ENCODE assay signal across 8 mouse cellular contexts in genomic region chr19:6978639-6978974, GRCm38 (mm10). TPM values are rescaled to one million over a fixed set of nuclear protein-coding genes. Genes with fewer than 3 reads are reported as not detected.
DNase-seq lines count a peak whose midpoint lies in the region; ATAC-seq and TF ChIP-seq lines count a peak whose summit lies in the region.

No protein-coding gene starts in this region.

- WGBS in heart, adult 2 months = 43% methylated on average over 3 of the region's 3 CpGs
- WGBS in forebrain, postnatal 0 days = 37% methylated on average over 3 of the region's 3 CpGs
- WGBS in liver, embryonic 16.5 days (ENCODE audit: insufficient replicate concordance) = 33% methylated on average over 3 of the region's 3 CpGs

- H3K9ac ChIP-seq in heart, adult 2 months (ENCODE audit: low read depth, low read length) = no peak overlapping the region
- 0 out of 2 replicates have a peak overlapping the region, but pooled peaks have one; percentile 74 for H3K9ac ChIP-seq in forebrain, postnatal 0 days
- H3K9ac ChIP-seq in liver, embryonic 16.5 days (ENCODE audit: low read depth, low read length) = peak overlapping the region; percentile 81; the same call in 1 of the 2 replicates

- TF ChIP-seq CTCF in heart, adult 2 months (IDR thresholded peaks at IDR 0.05) = no peak
- TF ChIP-seq CTCF in E14TG2a.4 (conservative IDR thresholded peaks at IDR 0.05; ENCODE audit: low read length) = no peak
- no peak for TF ChIP-seq CTCF in forebrain, postnatal 0 days (IDR thresholded peaks at IDR 0.05; ENCODE audit: low read depth)

- no peak for TF ChIP-seq EP300 in heart, adult 2 months (IDR thresholded peaks at IDR 0.05; ENCODE audit: insufficient read depth, low read depth, low read length)

- H3K36me3 ChIP-seq in heart, adult 2 months (ENCODE audit: control insufficient read depth, insufficient read depth, low read length) = no peaks in the 10 kb centered on the region
- peaks cover 54% of the 10 kb centered on the region for H3K36me3 ChIP-seq in E14TG2a.4 (ENCODE audit: insufficient read depth, low read length)
- peaks cover 17% of the 10 kb centered on the region for H3K36me3 ChIP-seq in forebrain, postnatal 0 days (ENCODE audit: insufficient read depth)
- peaks cover 4% of the 10 kb centered on the region for H3K36me3 ChIP-seq in liver, embryonic 16.5 days (ENCODE audit: control insufficient read depth, insufficient read depth)

- TF ChIP-seq POLR2A in heart, adult 2 months (IDR thresholded peaks at IDR 0.05; ENCODE audit: insufficient read depth, low read depth, low read length) = no peak

- no peaks in the 10 kb centered on the region for H3K79me2 ChIP-seq in heart, adult 2 months (replicated peaks; ENCODE audit: control insufficient read depth, insufficient read depth, low read length)

- no peaks in the 10 kb centered on the region for H3K27me3 ChIP-seq in heart, adult 2 months (ENCODE audit: control insufficient read depth, insufficient read depth, low read length)
- H3K27me3 ChIP-seq in E14TG2a.4 (ENCODE audit: insufficient read depth, low read length) = no peaks in the 10 kb centered on the region
- no peaks in the 10 kb centered on the region for H3K27me3 ChIP-seq in forebrain, postnatal 0 days (ENCODE audit: insufficient read depth, low read length)
- H3K27me3 ChIP-seq in liver, embryonic 16.5 days (ENCODE audit: control insufficient read depth, insufficient read depth, low read depth, low read length) = no peaks in the 10 kb centered on the region

- peak overlapping the region; percentile 77 for H3K4me2 ChIP-seq in forebrain, postnatal 0 days (ENCODE audit: low read depth)
- H3K4me2 ChIP-seq in liver, embryonic 16.5 days (ENCODE audit: low read depth, low read length) = peak overlapping the region; percentile 96

- peaks cover 3% of the 10 kb centered on the region; the same call in 1 of the 2 replicates for H3K4me1 ChIP-seq in heart, adult 2 months (ENCODE audit: control insufficient read depth, insufficient read depth, low read length)
- peaks cover 64% of the 10 kb centered on the region for H3K4me1 ChIP-seq in E14TG2a.4 (replicated peaks; ENCODE audit: low read depth, low read length)
- peaks cover 9% of the 10 kb centered on the region for H3K4me1 ChIP-seq in forebrain, postnatal 0 days (ENCODE audit: insufficient read depth)
- H3K4me1 ChIP-seq in liver, embryonic 16.5 days (ENCODE audit: control insufficient read depth, low read depth, low read length) = peaks cover 57% of the 10 kb centered on the region

- H3K4me3 ChIP-seq in heart, adult 2 months = peak overlapping the region; percentile 95; the same call in 1 of the 2 replicates
- peak overlapping the region; percentile 91 for H3K4me3 ChIP-seq in E14TG2a.4 (replicated peaks; ENCODE audit: low read length)
- no peak overlapping the region for H3K4me3 ChIP-seq in forebrain, postnatal 0 days (ENCODE audit: low read depth, low read length)
- H3K4me3 ChIP-seq in liver, embryonic 16.5 days (ENCODE audit: low read depth, low read length) = peak overlapping the region; percentile 88

- ATAC-seq in forebrain, postnatal 0 days = no peak
- no peak for ATAC-seq in liver, embryonic 16.5 days (ENCODE audit: low read depth)

- no peak for DNase-seq in heart, adult 2 months
- DNase-seq in heart, postnatal 14 days = no peak
- no peak for DNase-seq in forebrain, postnatal 0 days
- DNase-seq in frontal cortex, postnatal 25 days (ENCODE audit: low spot score in 2 of 2) = no peak
- DNase-seq in layer of hippocampus, adult 9-11 months = no peak
- DNase-seq in lung, postnatal 36 days = no peak

- H3K9me3 ChIP-seq in E14TG2a.4 (ENCODE audit: low read length) = no peaks in the 10 kb centered on the region
- no peaks in the 10 kb centered on the region for H3K9me3 ChIP-seq in forebrain, postnatal 0 days (ENCODE audit: low read length)
- H3K9me3 ChIP-seq in liver, embryonic 16.5 days (replicated peaks; ENCODE audit: control insufficient read depth, low read length) = no peaks in the 10 kb centered on the region

- intact Hi-C loops in heart, adult 2 months (cut with DNase I) = loop anchor here (2.0 to 5.0 kb wide), 2 partner anchors 36 to 60 kb away; partner anchors contain the start of genes Bad, Gpr137 and Stip1
- intact Hi-C loops in heart, postnatal 14 days (cut with DNase I) = loop anchor here (2.0 kb wide), 2 partner anchors 42 to 56 kb away; no protein-coding TSS in a partner anchor

- H3K27ac ChIP-seq in heart, adult 2 months = no peak overlapping the region; the same call in 1 of the 2 replicates
- peak overlapping the region; percentile 87 for H3K27ac ChIP-seq in forebrain, postnatal 0 days (ENCODE audit: low read depth, low read length)
- H3K27ac ChIP-seq in liver, embryonic 16.5 days (ENCODE audit: low read length) = peak overlapping the region; percentile 93

RNA-seq across cellular contexts. Expression of gene Fkbp2, which starts 1.7 kb away (rescaled TPM):
- total RNA-seq in heart, adult 2 months (2021) = 10 to 100 TPM; 23.2 to 24.7 TPM
- polyA plus RNA-seq in heart, adult 2 months (2012; rRNA removed) = 21.1 and 27.6 TPM in 2 replicates
- total RNA-seq in heart, postnatal 14 days (2021) = 10 to 100 TPM; 13.6 to 14.2 TPM
- total RNA-seq in forebrain, postnatal 0 days (2014; rRNA removed) = 23.5 and 26.8 TPM in 2 replicates
- polyA plus RNA-seq in forebrain, postnatal 0 days (2015; fragmentation: Nextera tagmentation; extraction: Ambion mirVana) = 102 and 106 TPM in 2 replicates
- 91.1 and 101 TPM in 2 replicates for polyA plus RNA-seq in liver, embryonic 16.5 days (2015; fragmentation: Nextera tagmentation; extraction: Ambion mirVana)

RNA-seq across cellular contexts. Expression of gene Plcb3, which starts 2.3 kb away (rescaled TPM):
- total RNA-seq in heart, adult 2 months (2021) = 10 to 100 TPM; 14.6 to 15.2 TPM
- 27.5 and 33.7 TPM in 2 replicates for polyA plus RNA-seq in heart, adult 2 months (2012; rRNA removed)
- total RNA-seq in heart, postnatal 14 days (2021) = 10 to 100 TPM; 16.2 to 16.8 TPM
- 12.8 and 13.1 TPM in 2 replicates for total RNA-seq in forebrain, postnatal 0 days (2014; rRNA removed)
- polyA plus RNA-seq in forebrain, postnatal 0 days (2015; fragmentation: Nextera tagmentation; extraction: Ambion mirVana) = 7.3 and 10.0 TPM in 2 replicates
- 4.8 and 6.6 TPM in 2 replicates for polyA plus RNA-seq in liver, embryonic 16.5 days (2015; fragmentation: Nextera tagmentation; extraction: Ambion mirVana)

RNA-seq across cellular contexts. Expression of gene Ppp1r14b, which starts 3.8 kb away (rescaled TPM):
- total RNA-seq in heart, adult 2 months (2021) = 10 to 100 TPM; 85.8 to 91.0 TPM
- 42.3 and 56.8 TPM in 2 replicates for polyA plus RNA-seq in heart, adult 2 months (2012; rRNA removed)
- 100 to 1,000 TPM in 1 of 2 experiments, 10 to 100 TPM in 1; 89.8 to 120 TPM for total RNA-seq in heart, postnatal 14 days (2021)
- 226 and 269 TPM in 2 replicates for total RNA-seq in forebrain, postnatal 0 days (2014; rRNA removed)
- 201 and 269 TPM in 2 replicates for polyA plus RNA-seq in forebrain, postnatal 0 days (2015; fragmentation: Nextera tagmentation; extraction: Ambion mirVana)
- 15.9 and 17.4 TPM in 2 replicates for polyA plus RNA-seq in liver, embryonic 16.5 days (2015; fragmentation: Nextera tagmentation; extraction: Ambion mirVana)

RNA-seq across cellular contexts. Expression of gene Vegfb, which starts 8.8 kb away (rescaled TPM):
- 100 to 1,000 TPM; 413 to 501 TPM for total RNA-seq in heart, adult 2 months (2021)
- 257 and 355 TPM in 2 replicates for polyA plus RNA-seq in heart, adult 2 months (2012; rRNA removed)
- total RNA-seq in heart, postnatal 14 days (2021) = 100 to 1,000 TPM; 307 to 309 TPM
- 24.9 and 28.4 TPM in 2 replicates for total RNA-seq in forebrain, postnatal 0 days (2014; rRNA removed)
- 52.8 and 64.6 TPM in 2 replicates for polyA plus RNA-seq in forebrain, postnatal 0 days (2015; fragmentation: Nextera tagmentation; extraction: Ambion mirVana)
- polyA plus RNA-seq in liver, embryonic 16.5 days (2015; fragmentation: Nextera tagmentation; extraction: Ambion mirVana) = 7.7 and 10.5 TPM in 2 replicates

RNA-seq across cellular contexts. Expression of gene Dnajc4, which starts 13.8 kb away (rescaled TPM):
- 10 to 100 TPM; 45.6 to 57.4 TPM for total RNA-seq in heart, adult 2 months (2021)
- 57.6 and 68.4 TPM in 2 replicates for polyA plus RNA-seq in heart, adult 2 months (2012; rRNA removed)
- total RNA-seq in heart, postnatal 14 days (2021) = 10 to 100 TPM; 54.8 to 62.7 TPM
- total RNA-seq in forebrain, postnatal 0 days (2014; rRNA removed) = 15.1 and 20.2 TPM in 2 replicates
- 20.7 and 24.8 TPM in 2 replicates for polyA plus RNA-seq in forebrain, postnatal 0 days (2015; fragmentation: Nextera tagmentation; extraction: Ambion mirVana)
- 9.9 and 10.5 TPM in 2 replicates for polyA plus RNA-seq in liver, embryonic 16.5 days (2015; fragmentation: Nextera tagmentation; extraction: Ambion mirVana)
